Mouse (Mus musculus): ENCODE measurements around the gene Btbd9.
A peak's percentile ranks its signal among the peaks of the same experiment; 100 is the strongest.
"Not testable (repeated sequence)": the region's sequence is repeated elsewhere in the genome, so short reads cannot be mapped to it uniquely, and the experiment has no call there.

Gene Btbd9

DNA sequence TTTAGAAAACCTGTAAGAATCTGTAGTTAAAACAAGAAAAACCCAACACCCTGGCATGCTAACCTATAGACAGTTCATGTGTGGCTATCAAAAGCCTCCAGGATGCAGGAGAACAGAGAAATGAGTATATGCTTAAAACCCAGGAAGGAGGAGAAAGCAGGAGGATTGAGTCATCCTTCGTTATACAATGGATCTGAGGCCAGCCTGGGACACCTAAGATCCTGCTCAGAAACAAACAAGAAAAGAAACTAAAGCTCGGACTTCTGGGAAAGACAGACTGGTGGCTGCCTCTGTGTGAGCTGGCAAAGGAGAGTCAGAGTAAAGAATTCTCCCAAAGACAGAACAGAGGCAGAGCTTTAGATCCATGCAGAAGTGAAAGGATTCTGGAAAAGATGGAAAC, 17.7 kb downstream of the Btbd9 start:
- peak; percentile 65 for DNase-seq (ENCODE audit: low read depth, low spot score)

DNA sequence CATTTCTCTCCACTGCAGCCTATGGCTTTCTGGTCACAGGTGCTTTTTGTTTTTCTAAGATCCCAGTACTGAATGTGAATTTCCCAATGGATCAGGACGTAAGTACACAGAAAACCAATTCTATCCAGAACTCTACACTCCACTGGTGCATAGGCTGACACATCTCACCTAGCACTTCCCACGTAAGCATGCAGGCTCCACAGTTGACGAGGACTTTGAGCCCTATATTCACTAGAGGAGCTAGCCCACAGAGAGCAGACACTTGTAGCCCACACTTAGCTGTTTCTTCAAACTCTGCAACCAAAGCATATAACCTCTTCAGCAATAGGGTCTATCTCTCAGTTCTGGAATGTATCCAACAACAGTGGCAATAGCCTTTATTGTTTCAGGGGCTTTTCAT, 19.8 kb downstream of the Btbd9 start:
- DNase-seq (ENCODE audit: low read depth, low spot score): peak; percentile 36

DNA sequence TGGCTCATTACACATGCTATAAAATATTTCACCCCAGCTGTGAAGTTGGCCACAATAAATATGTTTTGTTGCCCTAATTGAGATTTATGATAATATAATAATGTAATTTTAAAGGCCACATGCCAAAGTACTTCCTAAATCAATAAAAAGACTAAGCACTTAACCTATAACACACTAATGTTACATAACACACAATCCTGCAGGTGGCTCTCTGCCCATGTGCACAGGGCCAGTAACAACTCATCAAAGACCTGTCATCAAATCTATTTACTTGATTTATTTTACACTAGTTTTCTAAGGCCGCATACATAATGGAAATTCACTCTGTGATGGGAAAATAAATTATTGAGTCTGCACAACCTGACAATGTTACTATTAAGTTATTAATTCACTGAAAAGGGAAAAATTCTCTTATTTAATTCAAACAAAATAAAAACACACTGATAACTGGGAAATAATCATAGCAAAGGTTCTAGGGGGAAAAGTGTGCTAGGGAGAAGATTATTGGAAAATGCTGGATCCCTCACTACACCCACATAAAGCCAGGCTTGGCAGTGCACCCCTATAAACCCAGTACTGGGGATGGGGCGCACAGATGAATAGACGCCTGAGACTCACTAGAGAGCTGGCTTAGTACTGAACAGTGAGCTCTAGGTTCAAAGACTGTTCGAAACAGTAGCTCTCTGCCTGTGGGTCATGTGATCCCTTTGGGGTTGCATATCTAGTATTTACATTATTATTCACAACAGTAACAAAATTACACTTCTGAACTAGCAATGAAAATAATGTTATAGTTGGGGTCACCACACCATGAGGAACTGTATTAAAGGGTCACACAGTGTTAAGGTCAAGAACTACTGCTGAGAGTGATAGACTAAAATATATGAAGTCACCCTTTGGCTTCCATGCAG, 23.0 kb downstream of the Btbd9 start:
- DNase-seq (ENCODE audit: low read depth, low spot score): peak; percentile 36

DNA sequence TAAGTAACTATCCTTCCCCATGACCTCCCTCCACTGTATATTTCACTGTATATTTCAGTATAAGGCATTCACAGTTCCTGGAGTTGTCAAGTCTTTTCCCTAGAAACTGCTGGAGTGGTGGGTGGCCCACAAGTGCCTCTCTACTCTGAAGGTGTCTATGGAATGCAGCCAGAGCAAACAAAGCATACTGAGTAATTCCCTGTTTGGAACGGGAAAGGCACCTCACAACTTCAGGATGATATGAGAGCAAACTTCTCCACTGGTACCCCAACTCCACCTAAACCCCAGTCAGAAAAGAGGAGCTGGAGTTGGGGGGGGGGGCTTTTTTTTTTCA, 25.5 kb downstream of the Btbd9 start:
- DNase-seq (ENCODE audit: low read depth, low spot score): peak; percentile 81

DNA sequence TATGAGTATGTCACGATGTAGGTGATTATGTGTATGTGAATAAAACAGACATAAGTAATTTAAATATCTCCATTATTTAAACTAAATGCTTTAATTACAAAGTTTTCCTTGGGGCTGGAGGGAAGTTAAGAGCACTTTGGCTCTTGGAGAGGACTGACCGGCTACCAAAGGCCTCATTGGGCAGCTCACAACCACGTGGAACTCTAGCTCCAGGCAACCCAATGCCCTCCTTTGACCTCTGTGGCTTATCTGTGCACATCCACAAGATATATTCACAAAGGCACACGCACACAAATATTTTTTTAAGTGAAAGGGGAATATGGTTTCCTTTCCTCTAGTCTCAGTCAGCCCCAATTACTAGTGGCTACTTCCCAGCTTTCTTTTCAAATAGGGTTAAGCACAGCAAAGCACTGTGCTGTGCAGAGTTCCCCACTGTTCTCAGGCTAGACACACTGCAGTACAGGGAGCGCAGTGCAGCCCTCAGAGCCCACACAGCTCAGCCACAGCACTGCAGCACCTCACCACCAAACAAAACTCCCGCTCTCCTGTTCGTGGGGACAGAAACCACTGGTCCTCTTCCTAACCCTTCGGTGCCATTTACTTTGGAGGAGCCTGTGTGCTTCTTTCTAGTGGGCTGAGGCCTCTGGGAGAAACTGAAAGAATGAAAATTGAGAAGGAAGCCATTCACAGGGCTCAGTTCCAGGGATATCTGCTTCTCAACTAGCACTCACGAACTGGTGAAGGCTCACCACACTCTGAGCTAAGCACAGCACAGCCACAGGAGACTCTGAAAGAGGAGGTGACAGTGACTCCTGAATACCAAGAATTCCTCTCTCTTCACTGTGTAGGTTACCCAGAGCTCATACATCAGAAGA, 26.2 kb downstream of the Btbd9 start:
- peak; percentile 51 for DNase-seq (ENCODE audit: low read depth, low spot score)

DNA sequence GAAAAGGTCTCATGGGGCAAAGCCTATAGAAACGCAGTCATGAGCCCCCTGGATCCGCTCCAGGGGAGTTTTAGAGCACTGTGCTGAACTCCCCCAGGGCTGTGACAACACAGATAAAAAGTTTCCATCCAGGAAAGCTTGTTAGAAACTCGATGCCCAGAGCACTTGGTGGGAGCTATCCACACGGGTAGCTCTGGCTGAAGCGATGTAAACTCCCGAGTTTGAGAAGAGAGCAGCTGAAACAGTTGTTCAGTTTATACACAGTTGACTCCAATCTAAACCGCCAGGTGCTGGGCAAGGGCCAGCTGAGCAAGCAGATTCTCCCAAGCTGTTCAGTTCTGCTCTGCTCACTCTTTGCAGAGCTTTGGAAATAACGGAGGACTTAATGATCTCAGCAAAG, 37.2 kb downstream of the Btbd9 start:
- peak; percentile 76 for DNase-seq (ENCODE audit: low read depth, low spot score)

DNA sequence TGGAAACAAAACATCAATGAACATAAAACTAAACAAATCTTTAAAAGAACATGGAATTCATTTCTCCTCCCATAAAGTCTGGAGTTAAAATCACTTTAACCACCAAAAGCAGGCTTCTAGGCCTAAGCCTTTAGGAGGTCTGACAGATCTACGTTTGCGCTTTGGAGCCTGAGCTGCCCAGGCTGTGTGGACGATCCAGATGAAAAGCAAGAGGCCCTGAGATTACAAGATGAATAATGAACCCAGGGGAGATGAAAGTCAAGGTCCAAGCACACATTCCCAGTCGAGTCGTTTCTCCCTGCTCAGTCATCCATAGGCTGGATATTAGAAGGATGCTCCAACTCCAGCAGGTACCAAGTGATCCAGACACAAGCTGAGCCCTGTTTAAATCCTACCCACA, 39.6 kb downstream of the Btbd9 start:
- DNase-seq (ENCODE audit: low read depth, low spot score): no peak

DNA sequence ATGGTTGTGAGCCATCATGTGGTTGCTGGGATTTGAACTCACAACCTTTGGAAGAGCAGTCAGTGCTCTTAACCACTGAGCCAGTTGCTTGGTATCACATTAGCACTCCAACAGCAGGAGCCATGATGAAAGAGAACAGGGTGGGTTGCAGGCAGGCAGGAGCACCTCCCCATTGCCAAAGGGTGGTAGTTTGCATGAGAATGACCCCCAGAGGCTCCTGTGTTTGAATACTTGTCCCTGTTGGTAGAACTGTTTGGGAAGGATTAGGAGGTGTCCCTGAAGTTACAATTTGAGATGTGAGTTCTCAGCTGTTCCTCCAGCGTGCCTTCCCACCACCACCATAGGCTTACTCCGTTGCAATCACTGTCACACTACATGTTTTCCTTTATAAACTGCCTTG, 43.2 kb downstream of the Btbd9 start:
- DNase-seq (ENCODE audit: low read depth, low spot score): no peak

DNA sequence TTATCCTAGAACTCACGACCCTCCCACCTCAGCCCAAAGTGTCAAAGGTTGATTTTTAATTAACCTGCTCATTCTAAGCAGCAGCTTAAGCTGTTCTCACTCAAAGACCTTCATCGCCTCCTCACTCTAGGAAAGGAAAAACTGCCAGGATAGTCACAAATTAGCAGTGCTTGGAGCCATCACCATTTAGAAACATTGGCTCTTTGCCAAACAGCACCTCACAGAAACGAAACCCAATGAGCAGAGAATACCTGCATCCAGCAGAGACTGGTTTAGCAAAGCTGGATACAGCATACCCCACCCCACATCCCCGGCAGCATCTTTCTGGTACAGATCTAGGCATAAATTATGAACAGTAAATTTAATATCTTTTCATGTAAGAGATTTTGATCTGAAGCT, 45.7 kb downstream of the Btbd9 start:
- peak; percentile 40 for DNase-seq (ENCODE audit: low read depth, low spot score)

DNA sequence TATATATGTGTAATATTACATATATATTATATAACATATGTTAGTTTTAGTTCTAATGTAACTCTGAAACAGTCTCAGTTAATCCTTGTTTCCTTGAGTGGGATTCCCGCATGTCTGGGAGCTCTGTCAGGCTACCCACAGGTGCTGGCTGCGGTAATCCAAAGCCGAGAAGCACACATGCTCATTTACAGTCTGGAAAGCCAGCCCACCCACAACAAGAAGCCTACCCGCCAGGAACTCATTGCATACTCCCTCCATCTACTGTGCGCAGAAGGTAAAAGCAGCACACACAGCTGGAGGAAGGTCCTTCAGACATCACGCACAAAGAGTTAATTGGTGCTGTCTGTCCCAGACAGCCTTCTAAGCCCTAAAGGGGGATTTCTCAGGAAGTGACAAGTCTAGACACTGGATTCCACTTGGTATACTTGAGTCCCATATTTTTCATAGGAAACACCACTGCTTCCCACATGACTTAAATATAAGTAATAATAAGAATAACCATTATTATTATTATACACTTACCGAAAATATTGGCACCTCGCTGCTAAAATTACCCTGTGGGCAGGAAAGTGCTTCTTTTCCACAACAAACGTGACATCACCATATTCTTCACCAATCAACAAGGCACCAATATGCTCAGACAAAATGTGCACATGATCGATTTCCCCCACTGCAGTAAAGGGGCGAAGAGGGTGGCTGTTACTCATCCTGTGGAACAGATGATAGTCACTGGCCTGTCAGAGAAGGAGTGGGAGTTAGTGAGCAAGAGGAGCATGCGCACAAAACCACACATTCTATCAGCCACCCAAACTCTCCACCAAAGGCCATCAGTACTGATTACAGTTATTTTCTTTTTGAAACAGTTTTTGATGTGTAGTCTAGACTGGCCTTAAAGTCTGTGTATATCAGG, 46.4 kb downstream of the Btbd9 start:
- DNase-seq (ENCODE audit: low read depth, low spot score): peak; percentile 56

DNA sequence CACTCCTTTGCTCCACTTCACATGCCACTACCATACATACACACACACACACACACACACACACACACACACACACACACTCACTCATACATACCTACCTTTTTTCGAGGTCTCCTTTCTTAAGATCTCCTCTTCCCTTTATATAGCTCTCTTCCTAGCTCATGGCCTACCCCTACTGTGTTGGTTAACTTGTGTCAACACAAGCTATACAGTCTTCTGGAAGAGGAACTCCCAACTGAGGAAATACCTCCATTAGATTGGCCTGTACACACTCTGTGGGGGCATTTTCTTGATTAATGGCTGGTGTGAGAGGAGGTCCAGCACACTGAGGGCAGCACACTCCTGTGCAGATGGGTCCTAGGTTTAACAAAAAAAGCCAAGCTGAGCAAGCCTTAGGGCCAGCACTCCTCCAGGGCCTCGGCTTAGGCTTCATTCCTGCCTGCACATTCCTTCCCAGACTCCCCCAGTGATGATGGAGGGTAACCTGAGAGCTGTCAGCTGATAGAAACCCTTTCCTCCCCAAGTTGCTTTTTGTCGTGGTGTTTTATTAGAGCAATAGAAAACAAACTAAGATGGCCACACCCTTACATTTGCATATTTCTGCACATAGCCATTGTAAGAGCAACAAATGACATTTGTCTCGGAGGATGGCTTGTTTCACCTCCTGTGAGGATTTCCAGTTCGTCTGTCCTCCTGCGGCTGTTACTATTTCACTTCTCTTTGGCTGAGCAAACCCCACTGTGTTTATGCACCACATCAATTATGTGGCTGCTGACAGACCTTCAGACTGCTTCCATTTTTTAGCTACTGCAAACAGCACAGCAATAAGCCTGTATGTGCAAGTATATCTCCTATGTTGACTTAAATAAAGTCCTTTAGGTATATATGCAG, 50.6 kb downstream of the Btbd9 start:
- DNase-seq (ENCODE audit: low read depth, low spot score): peak; percentile 40

DNA sequence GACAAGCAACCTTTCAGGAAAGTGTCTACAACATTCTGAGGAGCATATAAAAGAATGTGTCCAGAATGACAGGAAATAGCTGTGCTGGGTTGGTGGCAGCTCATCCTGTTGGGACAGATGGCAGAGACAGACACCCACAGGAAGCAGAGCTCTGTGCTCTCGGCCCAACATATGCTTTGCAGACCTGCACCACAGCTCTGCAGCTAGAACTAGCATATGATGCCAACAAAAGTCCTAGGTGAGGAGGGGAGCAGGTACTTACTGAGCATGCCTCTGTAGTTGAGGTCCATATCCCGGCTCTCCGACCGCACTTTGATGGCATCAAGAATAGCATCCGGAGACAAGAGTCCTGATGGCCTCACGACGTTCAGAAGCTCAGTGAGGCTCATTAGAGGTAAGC, 51.8 kb downstream of the Btbd9 start:
- peak; percentile 98 for DNase-seq (ENCODE audit: low read depth, low spot score)

DNA sequence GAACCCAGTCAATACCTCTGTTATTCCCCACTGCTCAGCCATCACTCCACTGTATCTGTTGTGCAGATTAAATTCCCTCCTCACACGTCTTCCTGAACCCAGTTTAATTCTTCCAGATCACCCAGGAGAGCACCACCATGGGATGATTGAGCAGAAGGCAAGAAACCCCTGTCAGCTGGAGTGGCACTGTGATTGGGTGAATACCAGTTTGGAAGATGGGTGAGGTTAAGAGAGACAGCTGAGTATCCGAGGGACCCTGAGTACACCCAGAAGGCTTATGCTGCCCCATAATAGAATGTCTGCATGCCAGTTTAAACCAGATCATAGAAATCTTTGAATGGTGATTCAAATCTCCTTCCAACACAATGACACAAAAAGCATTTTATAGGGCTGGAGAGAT, 52.5 kb downstream of the Btbd9 start:
- DNase-seq (ENCODE audit: low read depth, low spot score): no peak

DNA sequence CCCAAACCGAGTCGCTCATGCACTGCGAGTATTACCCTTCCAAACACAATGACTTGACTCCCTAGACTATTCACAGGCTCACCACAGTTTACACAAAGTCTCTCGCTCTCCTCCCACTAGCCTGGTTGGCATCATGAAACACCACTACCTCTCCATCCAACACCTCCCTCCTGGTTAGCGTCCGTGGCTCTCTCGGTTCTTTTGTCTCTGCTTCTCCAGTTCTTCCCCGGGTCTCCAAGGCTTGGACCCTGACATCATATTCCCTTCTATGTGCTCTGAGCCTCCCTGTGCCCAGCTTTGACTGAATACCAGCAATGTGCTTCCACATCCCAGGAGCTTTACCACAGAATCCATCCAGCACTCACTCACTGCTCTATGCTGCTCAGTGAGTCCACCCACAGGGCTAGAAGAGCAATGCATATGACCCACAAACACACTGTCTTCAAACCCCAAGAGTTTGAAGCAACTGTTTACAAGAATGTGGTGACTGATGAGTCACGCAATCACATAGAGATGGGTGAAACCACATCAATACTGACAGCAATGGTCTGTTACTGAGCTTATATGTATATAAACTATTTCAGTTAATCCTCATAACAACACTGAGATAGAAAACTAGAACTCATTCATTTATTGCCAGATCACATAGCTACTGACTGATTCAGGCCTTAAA, 53.7 kb downstream of the Btbd9 start:
- DNase-seq (ENCODE audit: low read depth, low spot score): no peak

DNA sequence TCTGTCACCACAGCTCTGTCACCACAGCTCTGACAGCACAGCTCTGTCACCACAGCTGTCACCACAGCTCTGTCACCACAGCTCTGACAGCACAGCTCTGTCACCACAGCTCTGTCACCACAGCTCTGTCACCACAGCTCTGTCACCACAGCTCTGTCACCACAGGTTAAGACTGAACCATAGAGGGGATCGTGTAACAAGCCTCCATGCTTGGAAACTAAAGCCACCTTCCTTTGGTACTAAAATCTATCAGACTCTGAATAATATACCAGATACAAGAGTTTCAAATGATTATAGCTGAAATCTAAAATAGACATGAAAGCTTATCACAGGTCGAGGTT, 57.1 kb downstream of the Btbd9 start:
- DNase-seq (ENCODE audit: low read depth, low spot score): not testable (repeated sequence)

DNA sequence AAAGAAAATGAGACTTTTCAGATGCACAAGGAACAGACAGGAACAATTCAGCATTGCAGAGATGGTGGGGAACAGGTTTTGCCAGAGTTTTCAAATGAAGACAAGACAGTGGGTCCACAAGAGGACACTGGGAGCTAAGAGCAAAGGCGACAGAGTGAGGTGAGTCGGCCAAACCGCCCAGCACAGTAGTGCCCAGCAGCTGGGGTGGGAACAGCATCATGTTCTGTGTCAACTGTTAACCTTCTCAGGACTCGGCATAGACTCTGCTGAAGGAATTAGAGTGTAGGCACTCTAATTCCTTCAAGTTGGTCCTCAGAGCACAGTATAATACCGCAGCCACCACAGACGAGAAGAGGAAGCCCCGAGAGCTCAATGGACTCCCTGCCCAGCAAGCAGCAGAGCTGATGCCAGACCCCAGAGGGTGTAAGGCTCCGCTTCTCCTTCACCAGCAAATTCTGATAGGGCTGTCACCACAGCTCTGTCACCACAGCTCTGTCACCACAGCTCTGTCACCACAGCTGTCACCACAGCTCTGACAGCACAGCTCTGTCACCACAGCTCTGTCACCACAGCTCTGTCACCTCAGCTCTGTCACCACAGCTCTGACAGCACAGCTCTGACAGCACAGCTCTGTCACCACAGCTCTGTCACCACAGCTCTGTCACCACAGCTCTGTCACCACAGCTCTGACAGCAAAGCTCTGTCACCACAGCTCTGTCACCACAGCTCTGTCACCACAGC, 57.7 kb downstream of the Btbd9 start:
- no peak for DNase-seq (ENCODE audit: low read depth, low spot score)

DNA sequence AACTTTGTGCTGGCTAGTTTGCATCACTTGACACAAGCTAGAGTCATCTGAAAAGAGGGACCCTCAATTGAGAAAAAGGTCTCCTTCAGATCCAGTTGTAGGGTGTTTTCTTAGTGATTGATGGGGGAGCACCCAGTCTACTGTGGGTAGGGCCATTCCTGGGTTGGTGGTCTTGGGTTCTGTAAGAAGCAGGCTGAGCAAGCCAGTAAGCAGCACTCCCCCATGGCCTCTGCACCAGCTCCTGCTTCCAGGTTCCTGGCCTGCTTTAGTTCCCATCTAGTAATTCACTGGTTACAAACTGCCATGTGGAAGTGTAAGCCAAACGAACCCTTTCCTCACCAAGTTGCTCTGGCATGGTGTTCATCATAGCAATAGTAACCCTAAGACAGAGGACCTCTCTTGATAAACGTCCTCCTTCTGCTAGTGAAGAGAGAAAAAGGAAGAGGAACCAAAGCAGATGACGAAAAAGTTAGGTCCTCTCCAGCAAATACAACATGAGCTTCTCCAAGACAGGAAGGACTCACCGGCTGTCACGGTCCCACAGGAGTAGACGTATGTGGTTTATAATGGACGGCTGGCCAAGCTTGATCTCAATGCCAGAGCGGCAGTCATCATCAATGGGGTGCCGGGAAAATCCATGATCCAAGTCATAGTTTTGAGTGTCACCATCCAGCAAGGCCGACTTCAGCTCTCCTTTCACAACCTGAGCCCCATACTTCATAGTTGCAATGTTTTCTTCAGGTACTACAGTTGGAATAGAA, 59.5 kb downstream of the Btbd9 start:
- no peak for DNase-seq (ENCODE audit: low read depth, low spot score)

DNA sequence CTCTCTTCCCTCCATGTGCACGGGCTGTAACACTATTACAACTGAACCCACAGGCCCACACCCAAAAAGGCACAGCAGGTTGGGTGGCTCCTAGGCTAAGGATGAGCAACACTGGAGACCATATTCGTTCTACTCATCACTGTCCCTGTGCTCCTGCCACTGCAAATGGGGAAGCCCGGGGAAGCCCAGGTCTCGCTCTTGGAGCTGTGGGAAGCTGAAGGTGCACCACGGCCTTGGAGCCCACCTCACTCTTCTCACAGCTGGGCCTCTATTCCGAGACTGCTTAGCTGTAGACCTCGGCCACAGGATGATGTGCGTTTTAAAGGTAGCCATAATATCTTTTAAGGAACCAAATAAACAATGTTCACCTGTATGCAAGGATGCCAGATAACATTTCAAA, 60.9 kb downstream of the Btbd9 start:
- DNase-seq (ENCODE audit: low read depth, low spot score): no peak

DNA sequence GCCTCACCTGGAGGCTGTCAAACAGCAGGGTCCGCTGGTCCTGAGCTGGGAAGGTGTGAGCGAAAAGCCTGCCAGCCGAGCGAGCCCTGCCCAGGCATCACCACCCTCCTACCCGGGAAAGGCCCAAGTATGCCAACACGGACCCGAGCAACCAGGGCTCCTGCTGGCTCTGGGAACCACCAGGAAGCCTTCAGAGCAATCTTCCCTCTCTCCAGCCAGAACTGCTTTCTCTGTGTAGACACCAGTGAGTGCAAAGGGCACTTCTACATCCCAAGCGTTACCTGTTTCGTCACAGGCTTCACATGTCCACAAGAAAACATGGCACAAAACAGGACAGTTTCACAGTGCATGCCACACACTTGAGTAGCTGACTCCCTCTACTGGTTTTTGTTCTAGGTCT, 63.3 kb downstream of the Btbd9 start:
- DNase-seq (ENCODE audit: low read depth, low spot score): no peak
